Mouse (Mus musculus) kidney, postnatal 4 days (tissue): ENCODE measurements around the gene Xxylt1.

Experiments used
- DNase-seq, 2 experiments: peaks; one replicate each; pipeline ENCODE4 v3.0.0; 2021; ENCODE audit warnings: mixed read lengths in 2 of 2

The Xxylt1 gene

DNA sequence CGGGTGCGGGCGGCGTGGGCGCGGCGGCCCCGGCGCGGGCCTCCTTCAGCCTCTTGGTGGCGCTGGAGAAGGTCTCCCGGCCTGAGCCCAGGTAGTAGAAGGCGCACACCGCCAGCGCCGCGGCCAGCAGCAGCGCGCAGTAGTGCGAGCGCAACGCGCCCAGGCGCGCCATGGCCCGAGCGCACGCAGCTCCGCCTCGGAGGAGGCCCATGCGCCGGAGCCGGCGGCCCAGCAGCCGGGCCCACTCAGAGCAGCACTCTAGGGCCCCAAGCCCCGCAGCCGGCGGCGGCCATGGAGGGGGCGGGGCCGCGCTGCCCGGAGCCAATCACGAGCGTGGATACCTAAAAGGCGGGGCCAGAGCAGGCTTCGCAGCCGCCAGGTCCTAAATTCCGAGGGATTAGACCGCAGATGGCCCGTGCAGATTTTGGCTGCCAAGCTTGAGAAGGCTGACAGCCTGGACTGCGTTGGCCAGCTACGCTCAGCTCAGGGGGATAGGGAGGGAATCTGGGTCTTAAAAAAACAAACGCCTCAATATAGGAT is at the start of gene Xxylt1:
Gene Xxylt1 (minus strand): TSS at position 308 of the 540 bp plus-strand sequence.
- peak; percentile 95 to 97 for DNase-seq

DNA sequence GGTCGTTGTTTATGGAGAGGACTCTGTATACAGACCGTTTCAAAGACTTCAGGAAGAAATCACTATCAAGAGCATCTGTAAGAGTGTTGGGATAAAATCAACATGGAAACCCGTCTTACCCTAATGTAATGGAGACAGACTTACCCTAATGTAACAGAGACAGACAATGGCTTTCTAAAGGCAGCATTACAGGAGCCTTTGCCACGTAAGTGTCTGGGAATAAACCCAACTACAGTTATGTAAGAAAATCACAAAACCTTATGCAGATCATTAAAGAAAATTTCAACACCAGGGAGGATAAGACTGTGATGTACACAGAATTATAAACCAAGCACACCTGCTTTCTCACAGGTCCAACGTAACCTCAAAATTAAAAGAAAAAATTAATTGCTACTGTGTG is 46.9 kb upstream of the Xxylt1 start:
- DNase-seq, result no peak

- DNase-seq, result no peak
Measured at GRCm38 (mm10) chr16:31124991-31125390, 43.8 kb upstream of the Xxylt1 start.

DNA sequence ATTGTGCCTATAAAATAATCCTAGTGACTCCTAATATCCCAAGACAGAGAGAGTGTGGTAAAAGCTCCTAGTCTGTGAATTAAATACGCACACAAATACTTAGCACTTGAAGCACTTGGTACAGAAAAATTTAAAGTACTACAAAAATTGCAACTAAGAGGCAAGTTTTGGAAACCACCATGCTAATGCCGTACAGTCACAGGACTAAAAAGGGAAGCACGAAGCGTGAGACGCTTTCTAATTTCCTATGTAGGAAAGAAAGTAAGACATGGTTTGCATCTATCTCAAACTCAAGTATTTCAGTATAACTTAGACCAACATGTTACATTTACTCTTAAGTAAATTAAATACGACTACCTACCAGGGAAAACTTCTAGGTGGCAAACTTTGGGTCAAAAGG is 40.4 kb upstream of the Xxylt1 start:
- no peak for DNase-seq

DNA sequence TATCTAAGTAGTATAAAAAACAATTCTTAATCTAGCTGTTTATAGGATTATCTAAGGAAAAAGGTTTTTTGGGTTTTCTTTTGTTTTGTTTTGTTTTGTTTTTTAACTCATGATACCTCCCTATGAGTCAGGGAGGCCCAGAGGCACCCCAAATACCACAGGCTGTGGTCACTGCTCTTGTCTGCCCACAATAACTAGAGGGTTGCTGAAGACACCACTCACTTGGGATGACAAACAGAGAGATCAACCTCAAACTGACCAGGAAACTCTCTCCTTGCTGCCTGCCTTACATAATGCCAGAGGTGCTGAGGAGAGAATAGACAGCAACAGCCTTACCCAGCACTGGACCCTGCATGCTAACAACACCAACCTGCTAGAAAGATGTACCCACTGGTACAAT is 32.4 kb upstream of the Xxylt1 start:
- DNase-seq, result no peak

GRCm38 (mm10) chr16:31101352-31101751 is 20.1 kb upstream of the Xxylt1 start:
- DNase-seq, result no peak

GRCm38 (mm10) chr16:31099906-31100305 is 18.7 kb upstream of the Xxylt1 start:
- DNase-seq, result no peak

GRCm38 (mm10) chr16:31094036-31094435 is 12.8 kb upstream of the Xxylt1 start:
- no peak for DNase-seq

GRCm38 (mm10) chr16:31093186-31093585 is 12.0 kb upstream of the Xxylt1 start:
- DNase-seq, result no peak

- no peak for DNase-seq
Measured at GRCm38 (mm10) chr16:31081891-31082290, 659 bp upstream of the Xxylt1 start.

DNA sequence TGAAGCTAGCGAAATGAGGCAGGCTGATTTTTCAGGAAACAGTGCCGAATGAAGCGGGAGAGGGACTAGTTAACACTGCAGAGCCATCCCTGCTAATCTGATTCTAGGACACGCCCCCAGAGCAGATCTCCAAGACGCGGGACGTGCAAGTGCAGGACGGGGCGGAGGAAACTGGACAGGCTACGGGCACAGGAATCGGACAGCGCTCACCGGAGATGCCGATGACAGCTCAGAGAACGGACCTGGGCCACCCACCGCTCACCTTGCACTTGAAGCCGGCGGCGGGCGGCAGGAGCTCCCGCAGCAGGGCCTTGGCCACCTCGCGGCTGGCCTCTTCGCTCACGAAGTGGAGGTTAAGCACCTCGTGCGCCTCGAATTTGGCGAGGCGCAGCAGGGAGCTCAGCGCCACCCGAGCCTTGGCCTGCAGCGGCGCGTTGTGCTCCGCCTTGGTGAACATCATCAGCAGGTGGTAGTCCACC is 620 bp downstream of the Xxylt1 start:
- DNase-seq, result peak; percentile 77 to 85

- DNase-seq, result no peak
Measured at GRCm38 (mm10) chr16:31077396-31077795, 3.8 kb downstream of the Xxylt1 start.

- no peak for DNase-seq
Measured at GRCm38 (mm10) chr16:31076436-31076835, 4.8 kb downstream of the Xxylt1 start.

GRCm38 (mm10) chr16:31074324-31074908 is 6.8 kb downstream of the Xxylt1 start:
- DNase-seq, result no peak

DNA sequence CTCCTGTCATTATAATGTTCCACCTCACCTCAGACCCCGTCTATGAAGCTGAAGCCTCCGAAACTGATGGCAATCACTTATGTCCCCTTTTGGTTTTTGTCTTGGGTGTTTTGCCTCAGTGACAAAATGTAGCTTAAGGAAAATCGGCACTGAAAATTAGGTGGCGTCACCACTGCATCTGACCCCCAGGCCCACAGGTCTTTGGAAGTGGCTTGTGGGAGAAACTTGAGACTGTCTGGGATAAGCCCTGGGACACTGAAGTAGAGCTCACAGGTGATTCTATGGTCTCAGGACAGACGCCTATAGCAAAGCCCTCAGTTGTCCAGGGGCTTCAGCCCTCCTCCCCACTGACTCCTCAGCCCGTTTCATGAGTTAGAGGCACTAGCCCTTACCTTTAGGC is 9.5 kb downstream of the Xxylt1 start:
- no peak for DNase-seq

DNA sequence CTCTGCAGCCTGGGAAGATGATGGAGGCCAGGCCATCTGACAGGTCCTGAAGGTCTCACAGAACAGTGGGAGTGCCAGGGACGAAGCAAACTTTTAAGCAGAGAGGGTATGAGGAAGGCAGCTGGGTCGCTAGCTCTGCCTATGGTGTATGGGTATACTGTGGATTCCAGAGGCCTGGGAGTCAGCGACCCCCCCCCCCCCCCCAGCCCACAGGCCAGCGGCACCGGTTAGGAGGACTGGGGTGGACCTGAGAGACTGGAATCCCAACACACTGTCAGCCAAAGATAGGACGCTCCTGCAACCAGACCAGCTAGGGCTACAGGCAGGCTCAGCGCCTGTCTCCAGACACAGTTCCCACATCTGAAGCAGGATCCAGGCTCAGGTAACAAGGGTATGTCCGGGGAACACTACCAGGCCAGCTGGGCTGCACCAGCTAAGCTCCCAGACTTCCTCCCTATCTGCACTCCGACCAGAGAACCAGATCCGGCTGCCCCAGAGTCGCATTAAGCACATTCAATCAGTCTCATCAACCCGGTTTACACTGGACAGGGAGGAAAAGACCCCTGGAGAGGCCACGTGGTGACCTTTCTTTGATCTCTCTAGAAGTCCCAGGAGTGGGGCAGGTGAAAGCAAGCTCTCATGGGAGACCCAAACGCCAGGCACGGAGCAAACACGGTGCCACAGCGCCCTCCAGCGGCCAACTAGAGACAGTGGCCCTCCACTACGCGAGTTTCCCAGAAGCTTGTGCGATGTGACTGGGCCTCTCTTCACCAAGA is 10.7 kb downstream of the Xxylt1 start:
- peak; percentile 93 for DNase-seq

GRCm38 (mm10) chr16:31069211-31070166 is 11.7 kb downstream of the Xxylt1 start:
- no peak for DNase-seq

GRCm38 (mm10) chr16:31068280-31068679 is 13.0 kb downstream of the Xxylt1 start:
- peak; percentile 52 to 64 for DNase-seq

- peak in 1 of 2 experiments; percentile 42 for DNase-seq
Measured at GRCm38 (mm10) chr16:31066344-31067098, 14.7 kb downstream of the Xxylt1 start.

DNA sequence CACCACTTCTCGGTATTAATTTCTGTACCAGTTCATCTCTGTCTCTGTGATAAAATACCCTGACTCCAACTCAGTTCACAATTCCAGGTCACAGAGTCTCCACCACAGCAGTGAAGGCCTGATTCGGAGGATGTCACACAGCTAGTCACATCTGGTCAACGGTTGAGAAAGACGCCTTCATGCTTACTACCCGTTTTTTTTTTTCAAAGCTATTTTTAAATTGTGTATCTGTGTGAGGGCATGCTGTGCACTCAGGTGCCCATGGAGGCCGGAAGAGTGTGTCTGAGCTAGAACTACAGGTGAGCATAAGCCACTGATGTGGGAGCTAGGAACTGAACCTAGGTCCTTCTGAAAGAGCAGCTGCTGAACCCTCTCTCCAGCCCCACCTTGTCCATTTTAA is 16.4 kb downstream of the Xxylt1 start:
- no peak for DNase-seq

- DNase-seq, result no peak
Measured at GRCm38 (mm10) chr16:31062918-31063317, 18.3 kb downstream of the Xxylt1 start.

GRCm38 (mm10) chr16:31061246-31061880 is 19.9 kb downstream of the Xxylt1 start:
- DNase-seq, result peak; percentile 63 to 70
